Mouse (Mus musculus) retina, postnatal 7 days (tissue): ENCODE measurements around the gene Trp53tg5.
A peak's percentile ranks its signal among the peaks of the same experiment; 100 is the strongest.

Experiments used
- DNase-seq: peaks from one replicate; pipeline ENCODE4 v3.0.0-alpha.2; 2012; ENCODE audit warnings: low read depth, low spot score

The Trp53tg5 gene

GRCm38 (mm10) chr2:164433278-164433895, 40.1 kb downstream of the Trp53tg5 start:
- no peak for DNase-seq

GRCm38 (mm10) chr2:164432541-164433191, 40.9 kb downstream of the Trp53tg5 start:
- no peak for DNase-seq

- no peak for DNase-seq
These were observed 41.7 kb downstream of the Trp53tg5 start for GRCm38 (mm10) chr2:164431676-164432465.

GRCm38 (mm10) chr2:164430697-164431096, 42.8 kb downstream of the Trp53tg5 start:
- no peak for DNase-seq

GRCm38 (mm10) chr2:164429881-164430615, 43.5 kb downstream of the Trp53tg5 start:
- DNase-seq = no peak

GRCm38 (mm10) chr2:164428451-164428850, 45.1 kb downstream of the Trp53tg5 start:
- no peak for DNase-seq

- DNase-seq = peak; percentile 56
These were observed 46.6 kb downstream of the Trp53tg5 start for GRCm38 (mm10) chr2:164426952-164427351.

- peak; percentile 39 for DNase-seq
These were observed 47.4 kb downstream of the Trp53tg5 start for GRCm38 (mm10) chr2:164426121-164426520.

GRCm38 (mm10) chr2:164425401-164425800, 48.1 kb downstream of the Trp53tg5 start:
- no peak for DNase-seq

GRCm38 (mm10) chr2:164424406-164424805, 49.1 kb downstream of the Trp53tg5 start:
- no peak for DNase-seq

GRCm38 (mm10) chr2:164423464-164423863, 50.1 kb downstream of the Trp53tg5 start:
- no peak for DNase-seq

- no peak for DNase-seq
These were observed 50.7 kb downstream of the Trp53tg5 start for GRCm38 (mm10) chr2:164422675-164423393.

GRCm38 (mm10) chr2:164421979-164422378, 51.5 kb downstream of the Trp53tg5 start:
- DNase-seq = no peak

- DNase-seq = no peak
These were observed 52.2 kb downstream of the Trp53tg5 start for GRCm38 (mm10) chr2:164421306-164421705.
